Mouse (Mus musculus) liver, embryonic 11.5 days (tissue): ENCODE data around the gene Ncmap. TPM values are rescaled to one million over a fixed set of nuclear protein-coding genes. Genes with fewer than 3 reads are reported as not detected.
A peak's percentile ranks its signal among the peaks of the same experiment; 100 is the strongest.

ENCODE experiments used
- ATAC-seq: fragments of 200-750 bp; cut with Nextera tagmentation; replicated peaks from 2 replicates; pipeline ENCODE4 v1.8.0; 2017; ENCODE audit warnings: moderate number of reproducible peaks, mild to moderate bottlenecking, moderate TSS enrichment, moderate library complexity; ENCODE audit not compliant: low FRiP score
- DNase-seq: peaks from one replicate; pipeline ENCODE4 v3.0.0-alpha.2; 2017; ENCODE audit warnings: low spot score
- H3K27ac ChIP-seq: fragments of 300-500 bp; sonication (generic); 2 replicates; pipeline ENCODE4 v1.5.1; 2014; ENCODE audit warnings: mild to moderate bottlenecking, low read depth, low read length, control low read depth
- H3K27me3 ChIP-seq: fragments of 300-500 bp; sonication (generic); replicated peaks from 2 replicates; pipeline ENCODE4 v1.6.1; 2014; ENCODE audit warnings: low read length, mixed read lengths; ENCODE audit not compliant: control insufficient read depth, insufficient read depth
- H3K36me3 ChIP-seq: fragments of 300-500 bp; sonication (generic); 2 replicates; pipeline ENCODE4 v1.6.1; 2014; ENCODE audit warnings: mild to moderate bottlenecking, low read length, moderate library complexity, mixed read lengths; ENCODE audit not compliant: control insufficient read depth, insufficient read depth
- H3K4me1 ChIP-seq: fragments of 300-500 bp; sonication (generic); replicated peaks from 2 replicates; pipeline ENCODE4 v1.6.1; 2014; ENCODE audit warnings: low read length, mixed read lengths; ENCODE audit not compliant: control insufficient read depth, insufficient read depth
- H3K4me2 ChIP-seq: fragments of 300-500 bp; sonication (generic); 2 replicates; pipeline ENCODE4 v1.6.1; 2014; ENCODE audit warnings: mild to moderate bottlenecking, control low read depth, moderate library complexity
- H3K4me3 ChIP-seq: fragments of 300-500 bp; sonication (generic); 2 replicates; pipeline ENCODE4 v1.5.1; 2014; ENCODE audit warnings: low read depth, low read length, control low read depth
- H3K9ac ChIP-seq: fragments of 300-500 bp; sonication (generic); 2 replicates; pipeline ENCODE4 v1.6.1; 2014; ENCODE audit warnings: low read depth, low read length, control low read depth
- H3K9me3 ChIP-seq: fragments of 300-500 bp; sonication (generic); 2 replicates; pipeline ENCODE4 v1.6.1; 2016; ENCODE audit warnings: low read length, inconsistent platforms, mixed read lengths; ENCODE audit not compliant: control insufficient read depth
- WGBS: fragments of 180-500 bp; shearing (Covaris S2); extraction: QIAGEN DNeasy Blood & Tissue Kit; methylation state at CpG from one replicate; pipeline ENCODE4 v1.1.7; 2014; 5-methylcytosine and 5-hydroxymethylcytosine counted together
- microRNA counts: library from miRNA; unstranded; fragments of <30 nt; microRNA quantifications from one replicate; lab custom pipeline; 2015
- microRNA-seq: library from miRNA; unstranded; fragments of <30 nt; microRNA quantifications from one replicate; pipeline ENCODE4, GENCODE M21; 2017; ENCODE audit warnings: borderline number of aligned reads
- polyA plus RNA-seq: library from polyadenylated mRNA; unstranded; fragments of >200 nt; fragmentation: Nextera tagmentation; extraction: Ambion mirVana; gene quantifications from 2 replicates; pipeline ENCODE4 v1.2.1, GENCODE M21; 2014

Gene Ncmap
- polyA plus RNA-seq, 1 experiment from 2014 or later, result 0.86 TPM

GRCm38 (mm10) chr4:135323021-135323420 is 75.0 kb downstream of the Ncmap start:
- no peak overlapping the region for H3K4me3 ChIP-seq
- no peaks in the 10 kb centered on the region for H3K27me3 ChIP-seq
- no peak overlapping the region for H3K27ac ChIP-seq
- ATAC-seq (no peak), DNase-seq (no peak)
- no peak overlapping the region for H3K9ac ChIP-seq
- WGBS, result 91% methylated on average over 8 of the region's 8 CpGs
- no peaks in the 10 kb centered on the region for H3K4me1 ChIP-seq
- H3K4me2 ChIP-seq, result no peak overlapping the region
- H3K36me3 ChIP-seq, result peaks cover 73% of the 10 kb centered on the region
- no peaks in the 10 kb centered on the region for H3K9me3 ChIP-seq

MicroRNAs encoded within 50 kb of the gene (microRNA counts, 519-probe panel; counts per million panel counts)
- microRNA mmu-miR-700 (lab: Ali Mortazavi, UCI), result not detected

Small RNA genes lying within 50 kb of the gene (microRNA-seq; reads per million reads assigned to microRNA genes)
- 110 reads per million, percentile 50 among the genes with 10 or more reads in this experiment for gene Mir700

Other genes starting within 250 kb of the Ncmap start
- 149 and 176 TPM in 2 replicates for gene Clic4, start 125.4 kb downstream of the Ncmap start, polyA plus RNA-seq
- 191 and 195 TPM in 2 replicates for gene Srrm1, start 44.9 kb downstream of the Ncmap start, polyA plus RNA-seq
- gene Rcan3, start 35.6 kb upstream of the Ncmap start, polyA plus RNA-seq, result 8.6 and 9.2 TPM in 2 replicates
- gene Stpg1, start 96.6 kb upstream of the Ncmap start, polyA plus RNA-seq, result 0.15 and 0.47 TPM in 2 replicates
- 2.8 and 4.5 TPM in 2 replicates for gene Nipal3, start 96.8 kb upstream of the Ncmap start, polyA plus RNA-seq
- gene Grhl3, start 175.4 kb upstream of the Ncmap start, polyA plus RNA-seq, result 2.7 and 3.7 TPM in 2 replicates